Mouse (Mus musculus) B cell, adult (primary cell): ENCODE data around the gene Kif1bp. TPM values are rescaled to one million over a fixed set of nuclear protein-coding genes. Genes with fewer than 3 reads are reported as not detected.

Experiments
- total RNA-seq: library from RNA; stranded (reverse); gene quantifications from 4 replicates; pipeline ENCODE4 v1.2.4, GENCODE M21; 2023; ENCODE audit not compliant: inconsistent age

Kif1bp gene
- total RNA-seq = 24.5 to 27.9 TPM (median 25.2 TPM) in 4 replicates

DNA sequence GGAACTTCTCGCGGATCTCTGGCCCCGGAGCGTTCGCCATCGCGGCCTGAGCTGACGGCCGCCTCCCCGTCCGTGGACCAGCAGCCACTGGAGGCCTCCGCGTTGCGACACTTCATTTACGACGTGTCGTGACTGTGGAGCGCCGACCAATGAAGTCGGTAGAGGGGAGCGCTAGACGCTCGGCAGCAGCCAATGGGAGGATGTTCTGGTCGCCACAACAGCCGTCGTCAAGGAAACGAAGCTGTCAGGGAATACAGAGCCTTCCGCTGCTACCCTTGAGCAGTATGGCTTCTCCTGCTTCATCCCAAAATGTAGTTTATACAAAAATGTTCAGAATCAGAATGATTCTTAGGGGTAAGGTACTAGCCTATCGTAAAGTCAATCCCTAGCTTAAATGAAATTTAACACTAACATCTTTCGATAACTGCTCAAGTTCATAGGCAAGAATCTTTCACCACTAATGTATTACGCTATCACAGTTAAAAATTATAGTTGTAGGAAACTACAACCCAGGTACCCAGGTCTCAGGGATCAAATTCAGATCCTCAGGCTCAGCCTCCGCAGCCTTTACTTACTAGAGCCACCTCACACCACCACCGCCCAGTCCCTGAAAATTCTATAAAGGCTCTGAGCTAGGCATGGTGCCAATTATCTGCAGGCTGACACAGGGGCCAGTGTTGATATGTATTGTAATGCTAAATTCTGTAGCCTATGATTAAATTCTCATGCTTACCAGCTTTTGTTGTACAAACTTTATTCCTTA lies at the start of gene Kif1bp:
Gene Kif1bp (minus strand): TSS at position 120 of the 763 bp plus-strand sequence.

DNA sequence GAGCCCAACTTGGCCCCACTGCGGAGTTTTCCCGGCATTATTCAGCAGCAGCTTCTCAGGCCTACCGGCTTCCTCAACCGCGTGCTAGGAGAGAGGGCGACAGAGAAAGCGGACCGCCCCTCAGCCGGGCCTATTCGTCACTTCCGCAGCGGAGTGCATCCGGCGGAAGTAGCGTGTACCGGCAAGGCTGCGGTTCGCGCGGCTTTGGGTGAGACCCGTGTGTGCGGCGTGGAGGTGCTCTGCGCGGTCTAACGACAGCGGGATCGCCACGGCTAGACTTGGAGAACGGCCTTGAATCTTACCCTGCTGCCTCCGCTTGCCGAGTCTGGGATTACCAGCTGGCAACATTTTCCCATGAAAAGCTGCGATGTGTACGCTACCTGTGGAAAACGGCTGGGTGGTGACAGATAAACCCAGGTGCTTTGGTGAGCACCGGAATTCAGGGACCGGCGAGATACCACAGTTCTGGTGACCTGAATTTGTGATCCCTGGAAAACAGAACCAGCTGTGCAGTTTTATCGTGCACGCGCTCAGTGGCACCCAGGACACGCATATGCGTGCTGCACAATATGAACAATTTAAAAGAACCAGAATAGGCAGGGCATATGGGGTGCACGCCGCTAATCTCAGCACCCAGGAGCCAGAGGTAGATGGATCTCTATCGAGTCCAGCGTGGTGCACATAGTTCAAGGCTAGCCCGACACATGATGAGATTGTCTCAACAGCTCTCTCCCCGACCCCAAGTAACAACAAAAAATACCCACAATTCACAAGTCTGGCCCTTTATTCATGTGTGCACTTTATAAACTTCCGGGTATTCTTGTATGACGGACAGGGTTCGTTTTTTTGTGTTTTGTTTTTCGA lies 24.2 kb upstream of the Kif1bp start, which contains the start of gene Ddx21:
Gene Ddx21 (minus strand): TSS at position 105 of the 864 bp plus-strand sequence.

DNA sequence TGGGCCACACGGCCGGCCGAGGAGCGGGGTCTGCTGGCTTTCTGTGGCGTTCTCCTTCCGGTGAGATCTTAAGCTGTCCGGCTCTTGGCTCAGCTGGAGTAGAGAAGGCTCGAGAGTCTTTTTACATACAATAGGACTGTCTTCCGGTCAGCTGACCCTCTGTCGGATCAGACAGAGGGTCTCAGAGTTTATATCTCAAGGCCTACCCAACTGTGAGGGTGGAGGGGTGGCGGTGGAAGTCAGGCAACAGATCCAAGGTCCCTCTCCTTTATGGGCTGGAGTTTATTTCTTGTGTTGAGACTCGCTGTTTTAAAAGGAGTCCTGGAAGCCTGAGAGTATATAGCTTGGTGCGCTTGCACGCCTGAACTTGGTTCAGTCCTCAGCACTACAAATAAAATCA lies 50.9 kb downstream of the Kif1bp start, which contains the start of gene Srgn:
Gene Srgn (minus strand): TSS at position 101 of the 400 bp plus-strand sequence.

Other genes starting within 250 kb of the Kif1bp start
- gene Hk1, start 198.5 kb downstream of the Kif1bp start, total RNA-seq = 34.9 to 39.4 TPM (median 36.4 TPM) in 4 replicates
- gene Hkdc1, start 156.0 kb downstream of the Kif1bp start, total RNA-seq = not detected in 4 replicates
- gene 4930507D05Rik, start 129.0 kb downstream of the Kif1bp start, total RNA-seq = 0.36 to 1.3 TPM (median 0.56 TPM) in 4 replicates
- gene Supv3l1, start 128.7 kb downstream of the Kif1bp start, total RNA-seq = 30.2 to 34.3 TPM (median 32.1 TPM) in 4 replicates
- gene Vps26a, start 91.7 kb downstream of the Kif1bp start, total RNA-seq = 32.3 to 35.7 TPM (median 34.1 TPM) in 4 replicates
- gene Srgn, start 51.0 kb downstream of the Kif1bp start, total RNA-seq = 744 to 811 TPM (median 781 TPM) in 4 replicates
- 146 to 160 TPM (median 154 TPM) in 4 replicates for gene Ddx21, start 23.8 kb upstream of the Kif1bp start, total RNA-seq
- 145 to 151 TPM (median 149 TPM) in 4 replicates for gene Ddx50, start 72.8 kb upstream of the Kif1bp start, total RNA-seq
- 0.16 to 0.72 TPM (median 0.36 TPM) in 3 of 4 replicates, not detected in the other for gene Stox1, start 147.7 kb upstream of the Kif1bp start, total RNA-seq
- gene Ccar1, start 213.8 kb upstream of the Kif1bp start, total RNA-seq = 106 to 154 TPM (median 150 TPM) in 4 replicates